Mouse (Mus musculus) embryonic fibroblast, embryonic 13.5 days (primary cell): ENCODE measurements at regions not wholly inside any gene's neighbourhood (a gene's known extent, or its start where the extent isn't known, plus 50 kb on each side); places are given as distances from the start of the nearest gene placed in this dataset.

ENCODE experiments used
- CTCF ChIP-seq: IDR thresholded peaks from 2 replicates; pipeline ENCODE4 v1.5.1; 2011; ENCODE audit warnings: mild to moderate bottlenecking, control low read depth, low read length, moderate library complexity, borderline replicate concordance; ENCODE audit not compliant: insufficient read depth
- POLR2A ChIP-seq: IDR thresholded peaks from 2 replicates; pipeline ENCODE4 v1.6.1; 2011; ENCODE audit warnings: low read depth, mild to moderate bottlenecking, control low read depth, low read length, moderate library complexity

DNA sequence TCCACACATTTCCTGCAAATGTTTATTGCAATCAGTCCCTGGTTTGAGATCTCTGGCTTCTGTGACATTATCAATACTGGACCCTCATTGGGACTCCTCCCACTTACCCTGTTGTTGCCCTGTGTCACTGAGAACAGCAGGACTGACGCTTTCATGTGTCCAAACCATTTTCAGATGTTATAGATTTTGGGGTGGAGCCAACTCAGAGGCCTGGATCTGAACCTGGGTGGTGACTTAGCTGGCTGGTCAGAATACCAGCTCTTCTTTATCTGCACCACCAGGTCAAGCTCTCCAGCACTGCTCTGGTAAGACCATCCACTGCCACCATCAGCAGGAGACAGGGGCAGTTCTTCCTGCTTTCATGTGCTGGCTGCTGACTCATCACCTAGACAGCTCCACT is 254.3 kb upstream of the Pik3r1 start:
- no peak for TF ChIP-seq CTCF
- TF ChIP-seq POLR2A, result no peak
